ENCODE assay signal across 20 mouse cellular contexts in genomic region chr5:65191601-65192000, GRCm38 (mm10). TPM values are rescaled to one million over a fixed set of nuclear protein-coding genes. Genes with fewer than 3 reads are reported as not detected.
DNase-seq lines count a peak whose midpoint lies in the region; ATAC-seq lines count a peak whose summit lies in the region.
"Had no signal": no experiment of that assay in that cellular context is flagged by ENCODE, and none has a peak within 500 bp of the region (broad histone marks: within the 10 kb centered on the region; RNA-seq: fewer than 3 reads in every experiment).

No protein-coding gene starts in this region.

- peak; percentile 49 for DNase-seq in cerebellum, adult 9-10 months
- DNase-seq in cerebellum, postnatal 25 days: no peak
- no peak for DNase-seq in frontal cortex, postnatal 14 days (ENCODE audit: low spot score in 2 of 2)
- DNase-seq in left cerebral cortex, postnatal 36 days (ENCODE audit: low spot score in 2 of 2): peak; percentile 24 to 33
- no peak for DNase-seq in left cerebral cortex, postnatal 4 days
- peak; percentile 75 for DNase-seq in brain, adult 2 months (ENCODE audit: low read depth, low spot score)
- no peak for DNase-seq in spleen, adult 18-20 months
- DNase-seq: adrenal gland, postnatal 14 days; cerebellum, postnatal 10 days; gastrocnemius, adult 2 months; gastrocnemius, postnatal 36 days; heart, adult 2 months; kidney, adult 11 months; kidney, postnatal 14 days; retina, postnatal 1 day; thymus, postnatal 4 days had no signal

- peak; percentile 79 for ATAC-seq in frontal cortex, adult (ENCODE audit: low TSS enrichment)
- ATAC-seq: inflammation-experienced regulatory T-cells, adult 6 months; midbrain, embryonic 16.5 days; Patski had no signal

- intact Hi-C loops in left cerebral cortex, postnatal 36 days (cut with DNase I): no loop called here
- intact Hi-C loops in left cerebral cortex, postnatal 4 days (cut with DNase I): no loop called here

RNA-seq across cellular contexts. Expression of gene Wdr19, which starts 7.9 kb away (rescaled TPM):
- total RNA-seq in left cerebral cortex, postnatal 36 days (2021): 10 to 100 TPM; 20.6 to 22.2 TPM
- total RNA-seq in left cerebral cortex, postnatal 4 days (2021): 10 to 100 TPM; 16.3 to 19.3 TPM

Comparison
In these comparisons a context has a peak if more than half of its experiments do, and no peak if none do; other contexts are left out.
1. DNase-seq: peak in cerebellum, adult 9-10 months (single experiment), left cerebral cortex, postnatal 36 days (2 of 2) and brain, adult 2 months (single experiment); none in cerebellum, postnatal 25 days (0 of 2), frontal cortex, postnatal 14 days (0 of 2), left cerebral cortex, postnatal 4 days (single experiment) and spleen, adult 18-20 months (0 of 2).